Mouse (Mus musculus): ENCODE measurements around the gene Bmp2k.

The Bmp2k gene

DNA sequence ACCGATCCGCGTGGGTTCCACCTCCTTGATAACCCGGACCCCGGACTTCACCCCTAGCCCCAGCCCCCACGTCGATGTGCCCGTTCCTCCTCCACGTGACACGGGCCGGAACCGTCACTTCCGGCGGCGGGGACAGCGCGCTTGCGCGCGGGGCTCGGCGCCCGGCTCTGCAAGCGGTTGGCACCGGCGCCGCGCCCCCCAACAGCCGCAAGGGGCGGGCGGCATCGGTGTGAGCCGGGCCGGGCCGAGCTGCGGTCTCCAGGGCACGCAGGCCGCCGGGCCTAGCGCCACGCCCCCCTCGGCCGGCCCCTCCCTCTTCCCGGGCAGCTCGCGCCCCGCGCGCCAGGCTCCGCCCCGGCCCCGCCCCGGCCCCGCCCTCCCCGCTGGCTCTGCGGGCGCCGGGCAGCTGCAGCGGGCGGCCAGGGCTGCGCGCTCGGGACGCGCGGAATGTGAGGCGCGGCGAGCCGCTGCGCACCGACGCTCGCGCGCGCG, at the start of gene Bmp2k:
Gene Bmp2k, plus strand, starts transcription at position 380 of the 492 bp plus-strand sequence.
- DNase-seq (ENCODE audit: low spot score in 2 of 2) = peak; percentile 80 to 87

DNA sequence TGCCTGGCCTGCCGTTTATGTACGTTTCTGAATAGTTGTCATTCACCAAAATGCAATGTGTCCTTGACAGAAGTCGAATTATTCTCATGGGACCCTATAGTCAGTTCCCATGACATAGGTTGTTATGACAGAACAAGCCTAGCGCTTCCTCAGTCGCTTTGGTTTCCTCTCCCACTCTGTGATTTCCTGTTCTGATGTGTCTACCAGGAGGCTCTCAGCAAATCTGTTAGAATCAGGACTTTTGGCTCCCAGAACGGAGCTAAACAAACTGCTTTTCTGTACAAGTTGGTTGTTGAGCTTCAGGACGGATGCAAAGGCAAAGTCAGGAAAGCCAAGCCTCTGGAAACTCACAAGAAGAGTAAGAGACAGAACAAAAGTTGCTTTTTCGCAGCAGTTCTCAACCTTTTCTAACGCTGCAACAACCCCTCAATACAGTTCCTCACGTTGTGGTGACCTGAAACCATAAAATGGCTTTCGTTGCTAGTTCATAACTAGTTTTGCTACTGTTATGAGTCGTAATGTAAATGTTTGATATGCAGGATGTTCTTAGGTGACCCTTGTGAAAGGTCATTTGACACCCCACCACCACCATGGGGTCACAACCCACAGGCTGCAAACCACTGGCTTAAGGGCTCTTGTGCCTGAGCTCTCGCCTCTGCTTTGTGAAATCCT, 48.5 kb upstream of the Bmp2k start:
- no peak for DNase-seq (ENCODE audit: low spot score in 2 of 2)

DNA sequence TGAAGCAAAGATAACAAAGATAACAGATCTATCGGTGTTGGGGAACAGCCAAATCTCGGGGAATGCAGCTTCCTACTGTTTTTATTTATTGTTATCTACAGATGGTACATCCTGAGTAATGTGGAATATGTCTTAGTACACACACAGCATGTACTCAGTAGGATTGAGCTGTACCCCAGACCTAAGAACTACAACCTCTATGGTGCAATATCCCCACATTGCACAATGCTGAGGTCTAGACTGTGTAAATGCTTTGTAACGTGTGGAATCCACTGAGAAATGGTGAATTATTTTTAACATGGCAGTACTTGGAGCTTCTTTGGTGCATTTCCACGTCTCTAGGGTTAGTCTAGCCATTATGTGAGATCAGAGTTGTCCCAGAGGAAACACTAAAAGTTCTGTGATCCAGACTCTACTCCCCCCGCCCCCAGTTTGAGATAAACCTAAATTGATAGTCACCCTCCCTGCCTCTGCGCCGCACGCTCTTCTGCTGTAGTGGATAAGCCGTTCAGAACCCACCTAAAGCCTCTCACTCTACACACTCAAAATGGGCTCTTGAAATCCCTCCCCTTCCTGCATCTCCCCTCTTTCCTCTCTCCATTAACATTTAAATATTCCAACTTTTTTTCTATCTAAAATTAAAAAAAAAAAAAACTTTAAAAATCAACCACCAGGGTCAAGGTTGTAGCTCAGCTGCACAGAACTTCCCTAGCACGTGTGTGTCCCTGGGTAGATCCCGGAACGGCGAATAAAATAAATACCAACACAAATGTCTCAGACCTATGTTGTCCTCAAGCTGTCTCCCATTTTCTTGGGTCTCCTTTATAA, 47.4 kb upstream of the Bmp2k start:
- DNase-seq (ENCODE audit: low spot score in 2 of 2) = no peak

DNA sequence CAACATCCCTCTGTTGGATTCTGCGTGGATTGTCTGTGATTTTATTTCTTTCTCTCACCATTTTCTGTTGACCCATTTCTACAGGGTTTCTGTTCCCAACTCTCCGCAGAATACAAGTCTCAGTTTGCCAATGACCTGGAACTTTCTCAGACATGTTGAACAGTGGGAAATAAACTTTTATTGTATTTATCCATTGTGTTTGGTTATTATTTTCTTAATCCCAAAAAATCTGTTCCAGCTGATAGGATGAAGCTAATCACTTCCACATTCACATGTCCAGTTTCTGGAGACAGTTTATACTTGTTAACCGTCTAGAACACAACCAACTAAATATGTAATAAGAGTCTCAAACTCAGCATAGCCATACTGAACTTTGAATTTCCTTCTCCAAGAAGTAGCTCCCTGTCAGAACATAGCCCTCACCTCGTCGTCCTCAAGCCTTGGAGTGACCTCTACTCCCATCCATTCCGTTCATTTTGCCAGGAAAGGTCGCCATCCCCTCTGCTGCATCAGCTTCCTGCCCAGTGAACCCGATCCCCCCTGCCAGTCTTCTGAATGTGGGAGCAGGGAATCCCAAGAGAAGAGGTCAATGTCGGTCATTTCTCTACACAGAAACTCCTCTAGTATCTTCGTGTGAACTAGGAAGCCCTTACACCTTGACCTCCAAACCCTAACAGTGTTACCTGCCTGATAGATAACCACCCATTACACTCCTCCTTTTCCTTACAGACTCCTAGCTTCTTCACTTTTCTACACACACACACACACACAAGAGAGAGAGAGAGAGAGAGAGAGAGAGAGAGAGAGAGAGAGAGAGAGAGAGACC, 46.6 kb upstream of the Bmp2k start:
- no peak for DNase-seq (ENCODE audit: low spot score in 2 of 2)

DNA sequence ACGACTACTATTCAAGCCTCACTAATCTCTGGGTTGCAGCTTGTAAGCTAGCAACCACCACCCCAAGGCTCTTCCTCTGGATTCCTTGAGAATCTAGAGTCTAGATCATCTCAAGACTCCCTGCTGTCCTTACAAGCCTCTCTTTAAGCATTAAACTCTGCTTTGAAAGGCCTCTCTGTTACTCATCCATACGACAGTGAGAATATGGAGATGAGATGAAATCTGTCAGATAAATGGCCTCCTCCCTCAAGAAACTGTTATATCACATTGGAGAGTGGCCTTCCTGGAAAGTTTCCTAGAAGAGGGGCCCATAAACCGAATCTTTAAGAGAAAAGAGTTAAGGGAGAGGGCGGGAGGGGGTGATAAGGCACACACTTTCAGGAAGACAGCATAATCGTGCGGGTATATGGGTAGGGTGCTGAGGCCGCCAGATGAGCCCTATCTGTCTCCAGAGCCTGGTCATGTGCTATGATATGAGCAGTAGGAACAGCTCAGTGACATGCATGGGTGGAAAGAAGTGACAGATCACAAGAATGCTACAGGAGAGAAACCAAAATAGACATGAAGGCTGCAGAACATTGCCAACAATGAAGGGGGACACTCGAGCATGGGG, 45.9 kb upstream of the Bmp2k start:
- no peak for DNase-seq (ENCODE audit: low spot score in 2 of 2)

DNA sequence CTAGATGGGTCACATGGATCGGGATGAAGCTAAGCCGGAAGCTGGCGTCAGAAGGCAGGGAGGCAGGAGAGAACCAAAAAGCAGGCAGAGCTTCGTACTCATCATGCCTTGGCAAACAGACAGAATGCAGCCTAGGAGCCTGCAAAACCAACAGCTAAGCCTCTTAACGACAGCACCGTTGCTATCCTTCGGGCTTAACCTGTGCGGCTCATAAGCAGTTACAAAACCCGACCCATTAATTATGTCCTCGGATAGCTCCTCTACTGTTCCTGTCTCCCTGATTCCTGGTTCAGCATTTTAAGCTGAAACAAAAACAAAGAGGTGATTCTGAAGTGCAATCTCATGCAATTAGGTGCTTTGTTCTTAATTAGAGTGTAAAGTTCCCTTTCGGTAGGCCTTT, 43.4 kb upstream of the Bmp2k start:
- DNase-seq (ENCODE audit: low spot score in 2 of 2) = no peak

DNA sequence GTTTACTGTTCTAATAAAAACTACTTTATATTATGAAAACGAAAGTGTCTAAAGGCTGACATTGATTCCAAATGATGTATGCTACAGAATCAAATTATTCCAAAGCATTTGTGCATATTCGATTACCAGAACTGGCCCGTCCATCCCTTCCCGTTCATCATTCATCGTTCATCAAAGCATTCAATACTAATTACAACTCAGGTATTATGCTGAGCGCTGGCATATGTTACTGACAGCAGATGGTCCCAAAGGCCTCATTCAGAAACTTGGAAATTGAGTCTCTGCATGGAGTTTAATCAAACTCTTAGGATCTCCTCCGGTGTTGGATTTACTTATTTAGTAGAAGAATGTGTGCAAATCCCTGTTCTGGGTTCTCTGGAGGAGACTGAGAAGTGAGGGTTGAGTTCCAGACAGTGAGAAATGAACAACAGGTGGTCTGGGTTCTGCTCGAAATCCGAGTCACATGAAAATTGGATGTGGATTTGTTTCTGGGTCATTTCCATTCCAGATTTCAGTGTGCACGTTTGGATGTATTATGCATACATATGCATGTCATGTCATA, 42.9 kb upstream of the Bmp2k start:
- no peak for DNase-seq (ENCODE audit: low spot score in 2 of 2)

DNA sequence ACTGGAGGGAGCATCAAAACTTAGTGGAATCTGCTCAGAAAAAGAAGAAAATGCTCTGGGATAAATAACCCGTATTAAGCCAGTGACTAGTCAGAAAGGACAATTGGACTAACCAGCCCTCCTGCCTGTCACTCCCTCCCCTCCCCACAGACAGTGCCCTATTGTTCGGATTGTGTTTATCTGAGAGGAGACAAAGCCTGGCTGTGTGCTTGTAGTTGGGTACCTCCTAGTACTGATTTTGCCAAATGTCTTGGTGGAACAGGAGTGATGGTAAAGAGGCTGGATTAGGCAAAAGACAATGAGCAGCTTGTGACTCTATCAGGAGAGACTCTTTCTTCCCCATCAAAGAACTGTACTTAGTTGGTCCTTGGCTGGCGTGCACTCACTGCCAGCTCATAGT, 40.6 kb upstream of the Bmp2k start:
- peak; percentile 25 to 33 for DNase-seq (ENCODE audit: low spot score in 2 of 2)

DNA sequence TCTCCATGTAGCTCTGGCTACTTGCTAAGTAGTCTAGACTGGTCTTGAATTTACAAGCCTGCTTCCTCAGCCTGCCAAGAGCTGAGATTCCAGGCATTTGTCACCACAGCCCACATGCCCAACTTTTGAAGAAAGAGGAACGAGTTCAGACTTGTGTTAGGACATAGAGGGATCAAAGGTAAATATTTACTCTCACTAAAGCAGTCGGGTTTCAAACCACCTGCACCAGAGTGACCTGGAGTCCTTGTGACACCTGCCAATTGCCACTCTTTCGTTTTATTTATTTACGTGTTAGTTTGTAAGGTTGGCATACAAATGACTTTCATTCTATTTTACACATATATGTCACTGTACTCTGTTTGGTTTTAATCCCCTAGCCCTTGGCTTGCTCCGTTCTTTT, 36.4 kb upstream of the Bmp2k start:
- no peak for DNase-seq (ENCODE audit: low spot score in 2 of 2)

DNA sequence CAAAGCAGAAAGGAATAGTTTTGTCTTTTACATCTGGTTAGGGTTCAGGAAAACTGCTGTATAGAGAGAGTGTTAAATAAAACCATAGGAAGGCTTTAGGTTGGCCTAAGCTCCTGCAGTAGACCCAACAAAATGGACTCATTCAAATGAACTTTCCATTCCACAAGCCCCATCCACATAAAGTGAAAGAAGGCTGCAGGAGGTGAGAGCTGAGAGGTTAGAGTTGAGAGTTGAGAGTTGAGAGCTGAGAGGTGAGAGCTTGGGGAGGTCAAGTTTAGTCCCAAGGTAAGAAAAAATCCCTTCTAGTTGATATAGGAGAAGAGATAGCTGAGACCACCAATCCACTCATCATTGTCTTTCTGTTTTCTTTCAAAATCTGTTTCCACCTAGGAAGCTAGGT, 35.6 kb upstream of the Bmp2k start:
- DNase-seq (ENCODE audit: low spot score in 2 of 2) = no peak

DNA sequence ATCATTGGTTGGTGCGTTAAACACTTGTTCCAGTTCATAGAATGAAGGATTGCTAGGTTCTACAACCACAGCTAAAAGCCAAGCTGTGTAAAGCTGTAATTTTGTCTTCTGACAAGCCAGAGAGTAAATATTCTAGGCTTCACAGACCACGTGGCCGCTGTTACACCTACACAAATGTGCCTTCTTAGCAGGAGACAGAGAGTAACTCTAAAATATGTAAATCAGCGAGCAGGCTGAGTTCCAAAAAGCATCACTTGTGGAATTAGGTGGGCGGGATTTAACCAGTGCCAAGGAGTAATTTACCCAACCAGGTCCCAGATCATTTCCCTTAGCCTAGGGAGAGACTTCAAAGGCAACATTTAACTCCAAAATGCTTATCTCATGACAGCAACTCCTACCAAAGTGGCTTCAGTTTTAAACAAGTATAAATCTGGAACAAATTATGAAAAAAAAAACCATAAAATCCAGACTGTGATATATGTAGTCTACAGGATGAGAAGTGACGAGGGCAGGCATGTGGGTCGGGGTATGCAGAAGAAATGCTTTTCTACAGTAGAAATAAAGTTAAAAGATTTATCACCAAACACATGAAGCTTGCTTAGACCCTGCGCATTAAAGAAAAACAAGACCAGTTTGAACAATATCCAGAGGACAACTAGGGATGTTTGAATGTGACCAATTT, 35.1 kb upstream of the Bmp2k start:
- peak; percentile 65 to 68 for DNase-seq (ENCODE audit: low spot score in 2 of 2)

DNA sequence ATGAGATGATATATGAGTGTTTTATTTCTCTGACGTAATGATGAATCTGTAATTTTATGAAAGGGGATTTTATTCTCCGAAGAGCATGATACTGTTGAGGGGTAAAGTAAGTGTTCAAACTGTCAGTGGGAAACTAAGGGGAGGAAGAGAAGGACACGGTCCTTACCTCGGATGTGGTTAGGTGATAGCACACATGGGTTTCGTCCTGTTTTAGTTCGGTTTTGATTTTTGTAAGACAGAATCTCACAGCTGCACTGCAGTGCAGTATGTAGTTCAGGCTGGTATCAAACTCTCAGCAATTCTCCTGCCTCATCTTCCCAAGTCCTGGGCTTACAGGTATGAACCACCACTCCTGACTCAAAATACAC, 34.6 kb upstream of the Bmp2k start:
- no peak for DNase-seq (ENCODE audit: low spot score in 2 of 2)

DNA sequence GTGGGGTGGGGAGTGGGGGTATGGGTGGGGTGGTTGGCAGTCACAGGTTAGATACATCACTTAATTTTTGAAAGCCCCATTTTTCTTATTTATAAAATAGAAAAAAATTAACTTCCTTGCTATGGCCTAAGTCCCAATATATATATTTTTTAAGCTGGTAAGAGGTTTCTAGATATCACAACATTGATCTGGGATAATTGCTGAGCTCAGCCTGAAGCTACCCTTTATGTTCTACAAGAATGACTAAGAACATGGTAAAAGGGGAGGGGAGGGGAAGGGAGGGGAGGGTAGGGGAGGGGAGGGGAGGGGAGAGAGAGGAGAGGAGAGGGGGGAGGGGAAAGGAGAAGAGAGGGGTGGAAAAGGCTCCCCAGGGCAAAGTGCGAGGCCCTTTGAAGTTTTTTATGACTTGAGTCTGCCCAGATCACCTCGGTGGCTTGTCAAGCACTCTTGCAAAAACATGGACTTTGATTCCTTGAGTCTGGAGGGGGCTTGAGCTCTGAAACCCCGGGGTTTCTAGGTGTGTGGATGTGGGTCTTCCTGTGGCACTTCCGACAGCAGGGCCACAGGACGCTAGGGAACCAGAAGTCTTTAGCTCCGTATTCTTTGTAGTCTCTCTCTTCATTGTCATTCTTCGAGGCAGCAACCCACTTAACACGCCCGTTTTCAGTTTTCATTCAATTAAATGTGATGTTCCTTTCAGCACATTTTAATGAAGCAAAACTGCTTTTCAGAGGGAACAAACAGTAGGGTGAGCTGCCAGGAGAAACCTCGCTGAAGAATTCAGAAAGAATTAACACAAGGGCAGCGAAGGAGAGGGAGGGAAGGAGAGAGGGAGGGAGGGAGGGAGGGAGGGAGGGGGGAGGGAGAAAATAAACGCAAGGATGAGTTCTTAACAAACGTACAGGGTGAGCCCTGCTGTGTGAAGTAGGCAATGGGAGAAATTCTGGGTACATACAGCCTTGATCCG, 33.1 kb upstream of the Bmp2k start:
- DNase-seq (ENCODE audit: low spot score in 2 of 2) = peak; percentile 18 to 19

DNA sequence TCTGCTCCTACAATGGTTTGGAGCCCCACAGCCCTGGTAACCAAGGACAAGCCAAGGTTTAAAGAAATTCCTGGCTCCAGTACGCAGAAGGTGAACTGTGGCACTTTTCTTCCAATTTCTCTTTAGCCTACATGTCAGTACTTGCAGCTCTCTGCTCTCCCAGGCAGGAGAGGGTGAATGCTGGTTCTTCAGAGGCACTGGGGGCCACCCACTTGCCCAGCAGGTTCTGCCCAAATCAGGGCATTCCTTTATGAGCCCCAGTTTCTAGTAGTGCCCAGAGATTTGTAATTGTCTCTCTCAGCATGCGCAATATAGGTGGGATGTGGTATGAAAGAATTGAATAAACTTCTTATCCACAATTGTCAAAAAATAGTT, 32.5 kb upstream of the Bmp2k start:
- DNase-seq (ENCODE audit: low spot score in 2 of 2) = no peak

DNA sequence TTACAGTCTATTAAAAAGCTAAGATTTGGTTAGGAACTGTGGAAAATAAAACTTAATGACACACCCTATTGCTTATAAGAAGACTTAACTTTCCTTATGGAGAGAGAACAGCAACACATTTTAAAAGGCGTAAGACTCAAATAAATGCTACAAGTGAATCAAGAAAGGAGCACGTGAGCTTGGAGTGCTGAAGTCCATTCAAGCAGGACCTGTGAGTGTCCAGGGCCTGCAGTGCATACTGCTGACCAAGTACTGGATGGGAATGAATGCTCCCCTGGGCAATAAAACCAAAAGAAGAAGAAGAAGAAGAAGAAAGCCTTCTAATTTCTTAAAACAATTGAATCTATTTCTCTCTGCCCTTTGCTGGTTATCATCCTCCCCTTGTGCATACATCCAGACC, 32.0 kb upstream of the Bmp2k start:
- DNase-seq (ENCODE audit: low spot score in 2 of 2) = no peak

DNA sequence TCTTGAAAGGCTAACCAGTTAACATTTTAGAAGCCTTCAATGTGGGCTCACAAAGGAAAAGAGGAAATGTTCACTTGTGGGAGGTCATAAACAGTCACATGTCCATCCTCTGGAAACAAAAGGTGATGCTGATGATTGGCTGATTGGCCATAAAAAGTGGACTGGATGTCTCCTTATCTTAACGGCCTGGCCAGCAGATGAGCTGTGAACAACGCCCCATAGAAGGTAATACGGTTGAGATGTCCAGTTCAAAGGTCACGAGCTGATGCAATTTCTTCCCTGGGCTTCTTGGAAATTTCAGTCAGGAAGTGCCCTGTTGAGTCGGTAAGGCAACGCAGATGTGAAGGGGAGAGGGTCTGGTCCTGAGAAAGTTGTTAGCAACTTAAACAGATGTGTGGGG, 28.9 kb upstream of the Bmp2k start:
- no peak for DNase-seq (ENCODE audit: low spot score in 2 of 2)

DNA sequence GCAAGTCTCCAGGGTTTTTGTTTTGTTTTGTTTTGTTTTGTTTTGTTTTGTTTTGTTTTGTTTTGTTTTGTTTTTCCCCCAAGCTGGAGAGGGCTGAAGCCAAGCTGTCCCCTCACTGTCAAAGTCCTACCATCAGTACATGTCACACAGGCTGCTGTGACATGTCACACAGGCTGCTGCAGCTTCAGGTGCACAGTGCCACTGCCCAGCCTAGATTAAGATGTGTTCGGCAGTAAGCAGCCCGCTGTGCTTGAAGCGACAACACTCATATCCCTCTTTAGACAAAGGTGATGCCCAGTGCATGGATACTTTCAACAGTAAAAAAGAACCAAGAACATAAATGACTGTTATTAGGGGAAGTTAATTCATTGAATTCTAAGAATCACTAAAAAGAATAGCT, 28.5 kb upstream of the Bmp2k start:
- no peak for DNase-seq (ENCODE audit: low spot score in 2 of 2)

DNA sequence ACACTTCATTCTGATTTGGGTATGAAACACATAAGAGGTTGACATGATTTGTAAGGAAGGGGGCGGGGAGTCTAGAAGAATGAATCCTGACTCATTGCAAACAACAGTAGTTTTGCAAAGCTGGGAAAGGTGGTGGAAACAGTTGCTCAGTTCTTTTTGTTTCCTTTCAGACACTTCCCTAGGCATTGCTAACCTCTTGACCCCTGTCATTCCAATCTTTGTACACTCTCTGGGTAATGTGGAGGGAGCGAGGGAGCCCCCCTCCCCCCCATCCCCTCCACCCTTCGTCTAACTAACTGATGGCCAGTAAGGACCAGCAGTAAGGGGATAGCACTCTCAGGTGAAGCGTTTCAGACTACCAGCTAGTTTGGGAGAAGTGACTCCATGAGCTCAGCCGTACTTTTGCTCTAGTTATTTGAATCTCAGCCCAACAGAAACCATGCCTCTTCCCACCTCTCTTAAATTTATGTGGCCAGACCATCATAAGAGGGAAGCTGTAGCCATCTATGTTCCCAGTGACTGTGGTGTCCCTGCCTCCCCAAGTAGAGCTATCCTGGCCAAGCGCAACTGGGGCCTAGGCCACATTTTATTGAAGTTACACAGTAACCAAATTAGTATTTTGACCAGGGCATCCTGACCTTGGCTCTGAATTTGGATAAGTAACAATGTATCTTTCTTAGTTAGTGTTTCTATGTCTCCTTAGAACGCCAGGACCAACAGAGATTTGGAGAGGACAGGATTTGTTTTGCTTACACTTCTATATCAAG, 27.6 kb upstream of the Bmp2k start:
- DNase-seq (ENCODE audit: low spot score in 2 of 2) = no peak

DNA sequence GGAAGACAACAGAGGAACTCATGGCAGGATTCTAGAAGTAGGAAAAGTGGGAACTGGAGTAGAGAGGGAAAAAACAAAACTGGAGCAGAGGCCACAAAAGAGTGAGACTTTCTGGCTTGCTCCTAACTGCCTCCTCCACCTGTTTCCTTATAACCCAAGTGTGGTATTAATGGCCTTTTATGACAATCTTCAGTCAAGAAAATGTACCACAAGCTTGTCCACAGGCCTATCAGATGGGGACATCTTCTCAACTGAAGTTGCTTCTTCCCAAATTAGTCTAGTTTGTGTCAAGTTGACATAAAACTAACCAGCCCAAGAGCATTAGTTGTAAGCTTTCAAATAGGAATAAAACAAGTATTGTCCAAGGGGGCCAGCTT, 27.0 kb upstream of the Bmp2k start:
- no peak for DNase-seq (ENCODE audit: low spot score in 2 of 2)
